Mouse (Mus musculus) CH12.LX (cell line): ENCODE measurements around the gene Marc2. TPM values are rescaled to one million over a fixed set of nuclear protein-coding genes. Genes with fewer than 3 reads are reported as not detected.

ENCODE experiments used
- DNase-seq: peaks from one replicate; pipeline ENCODE4 v3.0.0-alpha.2; 2013; ENCODE audit errors: extremely low read depth
- H3K27ac ChIP-seq: 2 replicates; pipeline ENCODE4 v1.5.1; 2012; ENCODE audit warnings: low read depth, mild to moderate bottlenecking, control low read depth, moderate library complexity; ENCODE audit not compliant: insufficient read depth
- H3K27me3 ChIP-seq: replicated peaks from 2 replicates; pipeline ENCODE3; 2012; ENCODE audit warnings: inconsistent platforms
- H3K36me3 ChIP-seq, 2 experiments: replicated peaks in 1 of 2; 2 replicates each; pipeline versions ENCODE3 to v1.6.1; 2012; ENCODE audit warnings: inconsistent platforms in 1 of 2, low read length in 1 of 2, mild to moderate bottlenecking in 1 of 2, mixed read lengths in 1 of 2, moderate library complexity in 1 of 2; ENCODE audit not compliant: control insufficient read depth in 1 of 2, insufficient read depth in 1 of 2
- H3K4me1 ChIP-seq, 2 experiments: 2 replicates each; pipeline ENCODE4 v1.6.1; 2012; ENCODE audit warnings: inconsistent platforms in 1 of 2, moderate library complexity in 1 of 2; ENCODE audit not compliant: insufficient read depth in 2 of 2, control insufficient read depth in 1 of 2
- H3K4me2 ChIP-seq: 2 replicates; pipeline ENCODE4 v1.6.1; 2012; ENCODE audit warnings: low read depth, mild to moderate bottlenecking, control low read depth; ENCODE audit not compliant: poor library complexity, insufficient read depth, severe bottlenecking
- H3K4me3 ChIP-seq, 3 experiments: fragments of 150-350 bp in 1 of 3; sonication (generic) in 1 of 3; replicated peaks in 1 of 3; 2 replicates each; pipeline versions ENCODE3 to v1.5.1; 2011 to 2012; ENCODE audit warnings: low read depth in 2 of 3, low read length in 2 of 3, mild to moderate bottlenecking in 2 of 3, moderate library complexity in 2 of 3, control low read depth in 1 of 3, improper control_type of control experiment in 1 of 3, inconsistent platforms in 1 of 3, mixed read lengths in 1 of 3; ENCODE audit not compliant: poor library complexity in 1 of 3
- H3K79me2 ChIP-seq: replicated peaks from 2 replicates; pipeline ENCODE4 v1.6.1; 2012; ENCODE audit warnings: mild to moderate bottlenecking, moderate library complexity; ENCODE audit not compliant: control insufficient read depth, poor library complexity, insufficient read depth, severe bottlenecking; ENCODE audit errors: extremely low read depth
- H3K9ac ChIP-seq: 2 replicates; pipeline ENCODE4 v1.6.1; 2012; ENCODE audit warnings: low read depth, mild to moderate bottlenecking, control low read depth, moderate library complexity; ENCODE audit not compliant: insufficient read depth
- H3K9me3 ChIP-seq: replicated peaks from 2 replicates; pipeline ENCODE3; 2012; ENCODE audit warnings: low read length, inconsistent platforms, mixed read lengths
- CHD1 ChIP-seq: IDR thresholded peaks from 2 replicates; pipeline ENCODE4 v1.6.1; 2012; ENCODE audit warnings: low read depth, low read length, improper control_type of control experiment, inconsistent platforms
- CHD2 ChIP-seq: IDR thresholded peaks from 2 replicates; pipeline ENCODE4 v1.6.1; 2011; ENCODE audit warnings: low read length, improper control_type of control experiment
- CTCF ChIP-seq, 2 experiments: IDR thresholded peaks in 1 of 2; conservative IDR thresholded peaks in 1 of 2; 2 replicates each; pipeline ENCODE4 v1.5.1; 2011 to 2012; ENCODE audit warnings: low read depth in 2 of 2, low read length in 2 of 2, improper control_type of control experiment in 1 of 2, inconsistent platforms in 1 of 2, mild to moderate bottlenecking in 1 of 2, moderate library complexity in 1 of 2
- ELF1 ChIP-seq: IDR thresholded peaks from 2 replicates; pipeline ENCODE4 v1.6.1; 2014; ENCODE audit warnings: low read depth, mild to moderate bottlenecking, inconsistent platforms, low read length, improper control_type of control experiment
- ETS1 ChIP-seq: conservative IDR thresholded peaks from 2 replicates; pipeline ENCODE4 v1.6.1; 2012; ENCODE audit warnings: low read depth, mild to moderate bottlenecking, inconsistent platforms, low read length, improper control_type of control experiment, moderate library complexity
- GABPA ChIP-seq: IDR thresholded peaks from 2 replicates; pipeline ENCODE4 v1.6.1; 2012; ENCODE audit warnings: low read depth, low read length, improper control_type of control experiment, inconsistent platforms; ENCODE audit not compliant: insufficient replicate concordance
- HCFC1 ChIP-seq: IDR thresholded peaks from 2 replicates; pipeline ENCODE4 v1.6.1; 2012; ENCODE audit warnings: low read depth, mild to moderate bottlenecking, inconsistent platforms, low read length, improper control_type of control experiment
- IRF4 ChIP-seq: IDR thresholded peaks from 2 replicates; pipeline ENCODE4 v1.6.1; 2014; ENCODE audit warnings: low read depth, mild to moderate bottlenecking, inconsistent platforms, low read length, improper control_type of control experiment
- JUN ChIP-seq: IDR thresholded peaks from 2 replicates; pipeline ENCODE4 v1.6.1; 2011; ENCODE audit warnings: low read depth, mild to moderate bottlenecking, low read length, improper control_type of control experiment, moderate library complexity; ENCODE audit not compliant: insufficient read depth
- JUND ChIP-seq: conservative IDR thresholded peaks from 2 replicates; pipeline ENCODE4 v1.6.1; 2011; ENCODE audit warnings: low read depth, low read length, improper control_type of control experiment
- KAT2A ChIP-seq: IDR thresholded peaks from 2 replicates; pipeline ENCODE4 v1.6.1; 2012; ENCODE audit warnings: low read length, improper control_type of control experiment, inconsistent platforms; ENCODE audit not compliant: insufficient replicate concordance
- MXI1 ChIP-seq: IDR thresholded peaks from 2 replicates; pipeline ENCODE4 v1.6.1; 2011; ENCODE audit warnings: mild to moderate bottlenecking, low read depth, low read length, improper control_type of control experiment
- NELFE ChIP-seq: IDR thresholded peaks from 2 replicates; pipeline ENCODE4 v1.6.1; 2011; ENCODE audit warnings: low read depth, low read length, improper control_type of control experiment
- NRF1 ChIP-seq: IDR thresholded peaks from 2 replicates; pipeline ENCODE4 v1.6.1; 2014; ENCODE audit warnings: low read depth, mild to moderate bottlenecking, inconsistent platforms, low read length, improper control_type of control experiment, moderate library complexity
- PAX5 ChIP-seq: IDR thresholded peaks from 2 replicates; pipeline ENCODE4 v1.6.1; 2012; ENCODE audit warnings: low read length, inconsistent platforms, mixed read lengths
- POLR2A ChIP-seq: IDR thresholded peaks from 2 replicates; pipeline ENCODE4 v1.6.1; 2011; ENCODE audit warnings: low read depth, mild to moderate bottlenecking, improper control_type of control experiment, low read length
- RAD21 ChIP-seq: IDR thresholded peaks from 2 replicates; pipeline ENCODE4 v1.6.1; 2011; ENCODE audit warnings: low read depth, mild to moderate bottlenecking, low read length, improper control_type of control experiment, moderate library complexity
- RCOR1 ChIP-seq: conservative IDR thresholded peaks from 2 replicates; pipeline ENCODE4 v1.6.1; 2012; ENCODE audit warnings: low read depth, mild to moderate bottlenecking, inconsistent platforms, low read length, improper control_type of control experiment
- SIN3A ChIP-seq: IDR thresholded peaks from 2 replicates; pipeline ENCODE4 v1.6.1; 2012; ENCODE audit warnings: low read length, improper control_type of control experiment, inconsistent platforms
- SMC3 ChIP-seq: IDR thresholded peaks from 2 replicates; pipeline ENCODE4 v1.6.1; 2011; ENCODE audit warnings: low read depth, low read length, improper control_type of control experiment
- UBTF ChIP-seq: IDR thresholded peaks from 2 replicates; pipeline ENCODE4 v1.6.1; 2012; ENCODE audit warnings: low read depth, mild to moderate bottlenecking, inconsistent platforms, low read length, improper control_type of control experiment, moderate library complexity
- USF1 ChIP-seq: IDR thresholded peaks from 2 replicates; pipeline ENCODE4 v1.6.1; 2014; ENCODE audit warnings: low read depth, mild to moderate bottlenecking, inconsistent platforms, low read length, improper control_type of control experiment
- ZC3H11A ChIP-seq: IDR thresholded peaks from 2 replicates; pipeline ENCODE4 v1.6.1; 2012; ENCODE audit warnings: low read depth, mild to moderate bottlenecking, inconsistent platforms, low read length, improper control_type of control experiment
- ZNF384 ChIP-seq: IDR thresholded peaks from 2 replicates; pipeline ENCODE4 v1.6.1; 2012; ENCODE audit warnings: low read depth, low read length, improper control_type of control experiment, inconsistent platforms
- dilution Hi-C: fragments of 300-500 bp; cut with MboI; formaldehyde crosslinking; loops from 2 replicates; pipeline ENCODE4 v1.14.3; 2020; ENCODE audit warnings: low sequenced_read_pairs; ENCODE audit not compliant: extremely low pct_unique_long_range_greater_than_20kb, extremely low pct_ligation_motif_present
- in situ Hi-C: fragments of 300-500 bp; cut with MboI; formaldehyde crosslinking; loops from 3 replicates; pipeline ENCODE4 v1.14.3; 2019; ENCODE audit warnings: low sequenced_read_pairs, low pct_ligation_motif_present, low pct_unique_long_range_greater_than_20kb, mixed read lengths
- polyA plus RNA-seq: library from polyadenylated mRNA; unstranded; fragments of >175 nt; gene quantifications from 2 replicates; pipeline ENCODE4 v1.2.1, GENCODE M21; 2012; ENCODE audit warnings: low read depth; ENCODE audit not compliant: insufficient read length
- total RNA-seq, 2 experiments: library from RNA; depleted of rRNA; stranded (reverse); fragments of 300-350 nt in 1 of 2; fragments of >200 nt in 1 of 2; gene quantifications; 2 replicates each; pipeline ENCODE4 v1.2.3; 2012 to 2014

Gene Marc2
- total and polyA plus RNA-seq, 3 experiments, result 55.0 to 129 (median 63.5) TPM

GRCm38 (mm10) chr1:184860276-184860675 lies 14.0 kb upstream of the Marc2 start:
- H3K27me3 ChIP-seq, result no peaks in the 10 kb centered on the region
- H3K79me2 ChIP-seq, result no peaks in the 10 kb centered on the region
- no peak overlapping the region for H3K9ac ChIP-seq
- in situ Hi-C loops (no loop called here), dilution Hi-C loops (no loop called here)
- no peaks in the 10 kb centered on the region for H3K36me3 ChIP-seq
- DNase-seq, result no peak
- no peak overlapping the region for H3K4me3 ChIP-seq
- no peak overlapping the region for H3K4me2 ChIP-seq
- H3K4me1 ChIP-seq, result peaks cover 0 to 7% of the 10 kb centered on the region in 2 experiments; a peak in 1 of 4 replicates
- H3K27ac ChIP-seq, result no peak overlapping the region
- no peaks in the 10 kb centered on the region for H3K9me3 ChIP-seq
- no peak for TF ChIP-seq ZNF384
- TF ChIP-seq PAX5, result no peak
- no peak for TF ChIP-seq IRF4
- no peak for TF ChIP-seq UBTF
- TF ChIP-seq RAD21, result no peak
- TF ChIP-seq, all 38 proteins: peak for 0

GRCm38 (mm10) chr1:184858253-184858652 lies 12.0 kb upstream of the Marc2 start:
- no peaks in the 10 kb centered on the region for H3K36me3 ChIP-seq
- H3K79me2 ChIP-seq, result no peaks in the 10 kb centered on the region
- in situ Hi-C loops, result no loop called here

GRCm38 (mm10) chr1:184857216-184857615 lies 11.0 kb upstream of the Marc2 start:
- dilution Hi-C loops (no loop called here), in situ Hi-C loops (no loop called here)
- H3K27me3 ChIP-seq, result no peaks in the 10 kb centered on the region
- no peak overlapping the region for H3K27ac ChIP-seq
- no peak for DNase-seq
- no peak overlapping the region for H3K4me2 ChIP-seq
- H3K36me3 ChIP-seq, result no peaks in the 10 kb centered on the region
- no peak overlapping the region for H3K9ac ChIP-seq
- H3K4me1 ChIP-seq, result peaks cover 0 to 8% of the 10 kb centered on the region in 2 experiments; a peak in 1 of 4 replicates
- TF ChIP-seq PAX5 (no peak), RCOR1 (no peak), USF1 (no peak), SIN3A (no peak), CTCF (conservative IDR thresholded peaks at IDR 0.05 in 1 of 2, IDR thresholded peaks at IDR 0.05 in 1 of 2; ENCODE audit: low read depth in 2 of 2, low read length in 2 of 2) (no peak), UBTF (no peak), NELFE (no peak), CHD2 (no peak), ETS1 (no peak), ZC3H11A (no peak), HCFC1 (no peak), MXI1 (no peak), KAT2A (no peak), JUND (no peak)
- no peak overlapping the region for H3K4me3 ChIP-seq
- no peaks in the 10 kb centered on the region for H3K9me3 ChIP-seq
- H3K79me2 ChIP-seq, result no peaks in the 10 kb centered on the region

More at GRCm38 (mm10) chr1:184858253-184858652, 12.0 kb upstream of the Marc2 start:
- no peak for DNase-seq
- dilution Hi-C loops, result no loop called here
- no peaks in the 10 kb centered on the region for H3K9me3 ChIP-seq
- H3K4me3 ChIP-seq, result no peak overlapping the region
- no peak overlapping the region for H3K27ac ChIP-seq
- 0 out of 4 replicates have a peak, but pooled peaks cover 0 to 4% of the 10 kb centered on the region in 2 experiments for H3K4me1 ChIP-seq
- no peak overlapping the region for H3K4me2 ChIP-seq
- TF ChIP-seq KAT2A (no peak), NRF1 (no peak), CHD1 (no peak), GABPA (no peak), POLR2A (no peak), NELFE (no peak), ELF1 (no peak), USF1 (no peak), JUN (no peak), JUND (no peak), SMC3 (no peak)
- no peaks in the 10 kb centered on the region for H3K27me3 ChIP-seq
- no peak overlapping the region for H3K9ac ChIP-seq
